Comparison of ENCODE assay signal across 10 mouse cellular contexts in genomic region chr10:81092465-81093250, GRCm38 (mm10). TPM values are rescaled to one million over a fixed set of nuclear protein-coding genes. Genes with fewer than 3 reads are reported as not detected.
DNase-seq lines count a peak whose midpoint lies in the region; ATAC-seq and TF ChIP-seq lines count a peak whose summit lies in the region.
"Had no signal": no experiment of that assay in that cellular context is flagged by ENCODE, and none has a peak within 500 bp of the region (broad histone marks: within the 10 kb centered on the region; RNA-seq: fewer than 3 reads in every experiment).

No protein-coding gene starts in this region.

- TF ChIP-seq CTCF in layer of hippocampus, adult 2 months (conservative IDR thresholded peaks at IDR 0.05) = no peak

- H3K27ac ChIP-seq in midbrain, embryonic 10.5 days (replicated peaks) = peak overlapping the region; percentile 23; the same call in 1 of the 2 replicates
- H3K27ac ChIP-seq in midbrain, embryonic 13.5 days = no peak overlapping the region
- H3K27ac ChIP-seq in hindbrain, embryonic 11.5 days (ENCODE audit: low read depth, low read length) = no peak overlapping the region
- no peak overlapping the region for H3K27ac ChIP-seq in layer of hippocampus, adult 2 months
- H3K27ac ChIP-seq: embryonic facial prominence, embryonic 13.5 days; hindbrain, embryonic 13.5 days had no signal

- peaks cover 5% of the 10 kb centered on the region; the same call in 1 of the 2 replicates for H3K9me3 ChIP-seq in midbrain, embryonic 10.5 days (replicated peaks)
- H3K9me3 ChIP-seq in midbrain, embryonic 13.5 days = 0 out of 2 replicates have a peak, but pooled peaks cover 4% of the 10 kb centered on the region
- peaks cover 4% of the 10 kb centered on the region; the same call in 1 of the 2 replicates for H3K9me3 ChIP-seq in hindbrain, embryonic 11.5 days (ENCODE audit: control insufficient read depth, low read length)
- H3K9me3 ChIP-seq: embryonic facial prominence, embryonic 13.5 days; hindbrain, embryonic 13.5 days had no signal

- DNase-seq in midbrain, embryonic 10.5 days (ENCODE audit: low spot score) = no peak
- peak; percentile 77 to 85 for DNase-seq in adrenal gland, postnatal 36 days
- DNase-seq in kidney, adult 8-10 months = peak; percentile 82
- DNase-seq in hindbrain, embryonic 11.5 days (ENCODE audit: low spot score) = no peak
- DNase-seq in layer of hippocampus, adult 2 months (ENCODE audit: low spot score in 2 of 2) = no peak
- DNase-seq in thymus, adult 18-20 months = no peak

- H3K4me1 ChIP-seq in midbrain, embryonic 10.5 days = peaks cover 16% of the 10 kb centered on the region
- H3K4me1 ChIP-seq in midbrain, embryonic 13.5 days (replicated peaks) = peaks cover 8% of the 10 kb centered on the region; the same call in 1 of the 2 replicates
- H3K4me1 ChIP-seq in hindbrain, embryonic 11.5 days (replicated peaks; ENCODE audit: control insufficient read depth, insufficient read depth, low read length) = no peaks in the 10 kb centered on the region

- H3K4me3 ChIP-seq in midbrain, embryonic 10.5 days = no peak overlapping the region
- H3K4me3 ChIP-seq in midbrain, embryonic 13.5 days (replicated peaks) = no peak overlapping the region
- H3K4me3 ChIP-seq in hindbrain, embryonic 11.5 days (ENCODE audit: low read depth, low read length) = no peak overlapping the region
- no peak overlapping the region for H3K4me3 ChIP-seq in layer of hippocampus, adult 2 months
- H3K4me3 ChIP-seq: embryonic facial prominence, embryonic 13.5 days; hindbrain, embryonic 13.5 days had no signal

- no peak overlapping the region for H3K9ac ChIP-seq in midbrain, embryonic 13.5 days (replicated peaks)
- H3K9ac ChIP-seq in hindbrain, embryonic 11.5 days (ENCODE audit: low read depth, low read length) = no peak overlapping the region
- H3K9ac ChIP-seq: embryonic facial prominence, embryonic 13.5 days; hindbrain, embryonic 13.5 days had no signal

- no peaks in the 10 kb centered on the region for H3K27me3 ChIP-seq in midbrain, embryonic 10.5 days (ENCODE audit: low read depth, poor library complexity, severe bottlenecking)
- no peaks in the 10 kb centered on the region for H3K27me3 ChIP-seq in midbrain, embryonic 13.5 days
- no peaks in the 10 kb centered on the region for H3K27me3 ChIP-seq in hindbrain, embryonic 11.5 days (ENCODE audit: control insufficient read depth, insufficient read depth, low read length)
- H3K27me3 ChIP-seq: embryonic facial prominence, embryonic 13.5 days had no signal

- ATAC-seq in midbrain, embryonic 13.5 days = no peak
- ATAC-seq in megakaryocyte-erythroid progenitor cell, adult 5-6 weeks (replicated peaks; ENCODE audit: low FRiP score, low TSS enrichment, poor library complexity, severe bottlenecking) = peak; percentile 55
- no peak for ATAC-seq in hindbrain, embryonic 11.5 days (ENCODE audit: low FRiP score)

- H3K4me2 ChIP-seq in midbrain, embryonic 13.5 days (replicated peaks) = no peak overlapping the region
- H3K4me2 ChIP-seq in hindbrain, embryonic 11.5 days (replicated peaks; ENCODE audit: low read depth, low read length) = no peak overlapping the region
- H3K4me2 ChIP-seq: embryonic facial prominence, embryonic 13.5 days; hindbrain, embryonic 13.5 days had no signal

- 61% methylated on average over 22 of the region's 22 CpGs for WGBS in midbrain, embryonic 10.5 days
- 65% methylated on average over 22 of the region's 22 CpGs for WGBS in midbrain, embryonic 13.5 days
- WGBS in hindbrain, embryonic 11.5 days = 61% methylated on average over 22 of the region's 22 CpGs

- H3K36me3 ChIP-seq in midbrain, embryonic 10.5 days = no peaks in the 10 kb centered on the region
- H3K36me3 ChIP-seq in midbrain, embryonic 13.5 days = no peaks in the 10 kb centered on the region
- no peaks in the 10 kb centered on the region for H3K36me3 ChIP-seq in hindbrain, embryonic 11.5 days (ENCODE audit: control insufficient read depth, insufficient read depth, low read length)
- H3K36me3 ChIP-seq: embryonic facial prominence, embryonic 13.5 days; hindbrain, embryonic 13.5 days had no signal

RNA-seq across cellular contexts. Expression of gene Creb3l3, which starts 6.0 kb away (rescaled TPM):
- 0.35 and 0.60 TPM in 2 replicates for polyA plus RNA-seq in midbrain, embryonic 10.5 days (2016; fragmentation: Nextera tagmentation; extraction: Ambion mirVana)
- 0.12 and 0.20 TPM in 2 replicates for polyA plus RNA-seq in midbrain, embryonic 13.5 days (2015; fragmentation: Nextera tagmentation; extraction: Ambion mirVana)
- 1 to 10 TPM in 1 of 2 experiments, under 1 TPM in 1; 0.36 to 2.1 TPM for total RNA-seq in adrenal gland, postnatal 36 days (2021)
- total RNA-seq in megakaryocyte-erythroid progenitor cell, adult 5-6 weeks (2014; fragmentation: Nextera tagmentation) = not detected in 2 replicates
- not detected in 2 replicates for total RNA-seq in megakaryocyte-erythroid progenitor cell, adult 5-6 weeks (2017)
- polyA plus RNA-seq in hindbrain, embryonic 11.5 days (2014; fragmentation: Nextera tagmentation; extraction: Ambion mirVana) = 0.23 and 0.49 TPM in 2 replicates
- under 1 TPM; 0.20 to 0.66 TPM for total RNA-seq in layer of hippocampus, adult 2 months (2021)

RNA-seq across cellular contexts. Expression of gene Map2k2, which starts 13.1 kb away (rescaled TPM):
- polyA plus RNA-seq in midbrain, embryonic 10.5 days (2016; fragmentation: Nextera tagmentation; extraction: Ambion mirVana) = 215 TPM in 2 replicates
- polyA plus RNA-seq in midbrain, embryonic 13.5 days (2015; fragmentation: Nextera tagmentation; extraction: Ambion mirVana) = 220 and 243 TPM in 2 replicates
- total RNA-seq in adrenal gland, postnatal 36 days (2021) = 100 to 1,000 TPM; 178 to 186 TPM
- 111 and 122 TPM in 2 replicates for total RNA-seq in megakaryocyte-erythroid progenitor cell, adult 5-6 weeks (2014; fragmentation: Nextera tagmentation)
- total RNA-seq in megakaryocyte-erythroid progenitor cell, adult 5-6 weeks (2017) = 38.7 and 50.2 TPM in 2 replicates
- 201 and 203 TPM in 2 replicates for polyA plus RNA-seq in hindbrain, embryonic 11.5 days (2014; fragmentation: Nextera tagmentation; extraction: Ambion mirVana)
- 100 to 1,000 TPM; 132 to 139 TPM for total RNA-seq in layer of hippocampus, adult 2 months (2021)

RNA-seq across cellular contexts. Expression of gene Thop1, which starts 22.8 kb away (rescaled TPM):
- polyA plus RNA-seq in midbrain, embryonic 10.5 days (2016; fragmentation: Nextera tagmentation; extraction: Ambion mirVana) = 87.1 and 107 TPM in 2 replicates
- 44.9 and 48.5 TPM in 2 replicates for polyA plus RNA-seq in midbrain, embryonic 13.5 days (2015; fragmentation: Nextera tagmentation; extraction: Ambion mirVana)
- total RNA-seq in adrenal gland, postnatal 36 days (2021) = 10 to 100 TPM; 51.5 to 56.6 TPM
- 40.7 and 52.0 TPM in 2 replicates for total RNA-seq in megakaryocyte-erythroid progenitor cell, adult 5-6 weeks (2014; fragmentation: Nextera tagmentation)
- 46.0 and 58.3 TPM in 2 replicates for total RNA-seq in megakaryocyte-erythroid progenitor cell, adult 5-6 weeks (2017)
- polyA plus RNA-seq in hindbrain, embryonic 11.5 days (2014; fragmentation: Nextera tagmentation; extraction: Ambion mirVana) = 44.1 and 46.4 TPM in 2 replicates
- total RNA-seq in layer of hippocampus, adult 2 months (2021) = 10 to 100 TPM; 52.0 to 52.6 TPM

RNA-seq across cellular contexts. Expression of gene Sgta, which starts 32.7 kb away (rescaled TPM):
- polyA plus RNA-seq in midbrain, embryonic 10.5 days (2016; fragmentation: Nextera tagmentation; extraction: Ambion mirVana) = 289 and 314 TPM in 2 replicates
- 316 and 322 TPM in 2 replicates for polyA plus RNA-seq in midbrain, embryonic 13.5 days (2015; fragmentation: Nextera tagmentation; extraction: Ambion mirVana)
- 100 to 1,000 TPM; 223 to 227 TPM for total RNA-seq in adrenal gland, postnatal 36 days (2021)
- total RNA-seq in megakaryocyte-erythroid progenitor cell, adult 5-6 weeks (2014; fragmentation: Nextera tagmentation) = 59.4 and 61.4 TPM in 2 replicates
- 34.2 and 41.6 TPM in 2 replicates for total RNA-seq in megakaryocyte-erythroid progenitor cell, adult 5-6 weeks (2017)
- polyA plus RNA-seq in hindbrain, embryonic 11.5 days (2014; fragmentation: Nextera tagmentation; extraction: Ambion mirVana) = 200 and 210 TPM in 2 replicates
- total RNA-seq in layer of hippocampus, adult 2 months (2021) = 100 to 1,000 TPM; 176 TPM

RNA-seq across cellular contexts. Expression of gene Zbtb7a, which starts 42.4 kb away (rescaled TPM):
- polyA plus RNA-seq in midbrain, embryonic 10.5 days (2016; fragmentation: Nextera tagmentation; extraction: Ambion mirVana) = 7.8 and 9.8 TPM in 2 replicates
- 13.2 and 15.2 TPM in 2 replicates for polyA plus RNA-seq in midbrain, embryonic 13.5 days (2015; fragmentation: Nextera tagmentation; extraction: Ambion mirVana)
- 10 to 100 TPM; 69.9 to 84.0 TPM for total RNA-seq in adrenal gland, postnatal 36 days (2021)
- 33.4 and 34.4 TPM in 2 replicates for total RNA-seq in megakaryocyte-erythroid progenitor cell, adult 5-6 weeks (2014; fragmentation: Nextera tagmentation)
- 8.5 and 15.9 TPM in 2 replicates for total RNA-seq in megakaryocyte-erythroid progenitor cell, adult 5-6 weeks (2017)
- 6.6 and 7.9 TPM in 2 replicates for polyA plus RNA-seq in hindbrain, embryonic 11.5 days (2014; fragmentation: Nextera tagmentation; extraction: Ambion mirVana)
- total RNA-seq in layer of hippocampus, adult 2 months (2021) = 100 to 1,000 TPM; 103 to 109 TPM

Comparison
In these comparisons a context has a peak if more than half of its experiments do, and no peak if none do; other contexts are left out.
1. DNase-seq: peak in adrenal gland, postnatal 36 days (2 of 2) and kidney, adult 8-10 months (2 of 2); none in midbrain, embryonic 10.5 days (single experiment), hindbrain, embryonic 11.5 days (single experiment), layer of hippocampus, adult 2 months (0 of 2) and thymus, adult 18-20 months (0 of 2).